Mouse (Mus musculus) adipocyte (in vitro differentiated cells): Measurements from ENCODE around the gene Myog.
"Not testable (repeated sequence)": the region's sequence is repeated elsewhere in the genome, so short reads cannot be mapped to it uniquely, and the experiment has no call there.

Experiments
- DNase-seq: peaks from one replicate; pipeline ENCODE4 v3.0.0-alpha.2; 2016; ENCODE audit warnings: low spot score

Myog gene

DNA sequence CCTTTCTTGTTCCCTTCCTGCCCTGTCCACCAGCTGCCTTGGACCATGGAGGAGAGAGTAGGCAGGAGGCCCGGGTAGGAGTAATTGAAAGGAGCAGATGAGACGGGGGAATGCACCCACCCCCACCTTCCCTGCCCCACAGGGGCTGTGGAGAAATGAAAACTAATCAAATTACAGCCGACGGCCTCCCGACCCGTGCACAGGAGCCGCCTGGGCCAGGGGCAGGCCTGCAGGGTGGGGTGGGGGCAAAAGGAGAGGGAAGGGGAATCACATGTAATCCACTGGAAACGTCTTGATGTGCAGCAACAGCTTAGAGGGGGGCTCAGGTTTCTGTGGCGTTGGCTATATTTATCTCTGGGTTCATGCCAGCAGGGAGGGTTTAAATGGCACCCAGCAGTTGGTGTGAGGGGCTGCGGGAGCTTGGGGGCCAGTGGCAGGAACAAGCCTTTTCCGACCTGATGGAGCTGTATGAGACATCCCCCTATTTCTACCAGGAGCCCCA, at the start of gene Myog:
Gene Myog, plus strand, starts transcription at position 392 of the 502 bp plus-strand sequence.
- no peak for DNase-seq

DNA sequence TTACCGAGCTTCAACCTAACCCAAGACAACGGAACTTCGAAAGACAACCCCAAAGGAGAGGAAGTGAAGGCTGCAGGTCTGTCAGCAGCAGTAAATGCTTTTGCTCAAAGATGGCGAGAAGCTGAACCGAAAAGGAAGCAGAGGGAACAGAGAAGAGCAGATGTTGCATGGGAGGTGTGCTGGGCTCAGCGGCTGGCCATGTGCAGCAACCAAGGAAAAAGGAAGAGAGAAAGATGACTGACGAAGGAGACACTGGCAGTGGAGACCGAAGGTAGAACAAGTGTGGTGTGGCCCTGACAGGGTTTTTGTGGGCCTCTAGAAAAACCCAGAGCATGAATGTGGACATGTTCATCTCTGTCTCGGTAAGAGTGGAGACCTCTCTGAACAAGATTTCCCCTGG, 49.1 kb upstream of the Myog start:
- no peak for DNase-seq

DNA sequence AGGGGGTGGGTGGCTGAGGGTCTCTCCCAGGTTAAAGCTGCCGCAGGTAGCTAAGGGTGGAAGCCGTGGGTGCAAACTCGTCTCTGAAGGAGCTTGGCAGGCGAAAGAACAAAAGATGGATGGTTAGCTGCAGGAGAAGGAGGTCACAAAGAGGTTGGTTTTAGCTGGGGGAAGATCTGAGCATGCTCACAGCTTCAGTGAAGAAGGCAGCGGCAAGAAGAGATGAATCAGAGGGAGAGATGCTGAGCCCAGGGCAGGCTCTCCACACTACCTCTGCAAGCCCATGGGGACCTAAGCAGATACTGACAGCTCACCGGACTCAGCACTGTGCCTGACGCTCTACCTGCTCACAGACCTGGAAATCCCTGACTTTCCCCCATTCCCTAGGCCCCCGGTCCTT, 48.5 kb upstream of the Myog start:
- no peak for DNase-seq

DNA sequence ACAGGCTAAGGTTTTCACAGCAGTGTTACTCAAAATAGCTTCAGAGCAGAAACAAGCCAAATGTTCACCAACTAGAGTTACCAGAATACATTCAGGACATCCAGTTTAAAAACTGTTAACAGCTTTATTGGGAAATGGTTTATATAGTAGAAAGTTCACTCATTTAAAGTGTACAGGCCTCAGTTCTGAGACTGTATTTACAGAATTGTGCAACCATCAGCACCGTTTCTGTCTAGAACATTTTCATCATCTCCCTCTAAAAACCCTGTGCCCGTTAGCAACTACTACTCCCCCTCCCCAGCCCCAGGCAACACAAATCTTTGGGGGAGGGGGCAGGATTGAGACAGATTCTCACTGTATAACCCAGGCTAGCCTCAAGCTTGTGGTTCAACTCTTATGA, 47.5 kb upstream of the Myog start:
- DNase-seq = peak; percentile 71

DNA sequence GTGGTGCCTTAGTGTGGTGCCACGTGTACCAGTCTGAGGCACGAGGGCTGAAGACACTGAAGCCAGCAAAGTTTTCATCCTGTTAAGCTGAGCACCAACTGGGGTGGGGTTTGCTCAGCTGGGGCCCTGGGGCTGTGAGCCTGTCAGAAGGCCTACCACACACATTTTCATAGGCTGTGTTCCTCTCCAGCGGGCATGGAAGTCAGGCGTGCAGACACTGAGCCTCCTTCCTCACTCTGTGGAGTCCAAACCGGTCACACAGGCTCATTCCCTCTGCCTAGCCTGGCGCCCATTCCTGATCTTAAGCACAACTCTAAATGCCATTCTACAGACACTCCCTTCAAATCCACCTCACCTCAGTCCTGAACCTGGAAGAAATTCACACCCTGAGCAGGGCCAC, 46.3 kb upstream of the Myog start:
- DNase-seq = no peak

DNA sequence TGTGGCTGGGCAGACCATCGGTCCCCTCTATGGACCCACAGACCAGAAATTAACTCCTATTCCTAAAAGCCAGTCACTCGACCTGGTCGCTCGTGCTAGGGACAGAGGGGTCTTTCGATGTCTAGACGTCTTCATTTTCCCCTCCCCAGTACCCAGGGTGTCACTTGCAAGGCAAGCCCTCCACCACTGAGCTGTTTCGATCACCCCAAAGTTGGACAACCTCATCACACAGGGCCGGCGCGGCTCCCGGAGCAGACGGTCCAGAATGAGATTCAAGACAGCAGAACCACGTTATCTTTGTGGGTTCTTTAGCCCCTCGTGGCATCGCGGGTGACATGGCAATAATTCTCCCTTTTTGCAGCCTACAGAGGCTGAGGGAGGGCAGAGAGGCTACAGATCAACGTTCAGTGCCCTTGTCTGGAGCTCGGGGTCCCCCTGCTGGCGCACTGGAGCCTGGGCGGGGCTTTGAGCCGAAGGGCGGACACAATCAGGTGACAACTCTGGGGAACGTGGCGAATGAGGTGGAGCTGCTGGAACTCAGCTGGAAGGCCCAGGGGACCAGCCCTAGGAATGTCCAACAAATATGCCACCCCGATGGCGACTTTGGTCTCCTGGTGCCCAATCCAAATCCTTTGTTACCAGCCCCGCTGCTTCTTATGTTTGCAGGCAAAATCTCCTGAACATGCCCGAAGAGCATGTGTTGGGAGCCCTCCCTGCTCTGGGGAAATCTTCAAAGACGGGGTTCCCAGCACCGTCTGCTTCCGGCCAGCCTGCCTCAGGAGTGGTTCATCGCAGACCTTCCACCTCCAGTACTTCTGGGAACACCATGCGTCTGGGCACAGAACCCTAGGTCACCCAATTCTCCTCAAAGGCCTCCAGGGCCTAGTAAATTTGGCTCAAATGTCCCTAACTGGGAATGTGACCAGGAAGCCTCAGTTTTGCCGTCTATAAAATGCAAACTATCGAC, 45.6 kb upstream of the Myog start:
- DNase-seq = peak; percentile 75

DNA sequence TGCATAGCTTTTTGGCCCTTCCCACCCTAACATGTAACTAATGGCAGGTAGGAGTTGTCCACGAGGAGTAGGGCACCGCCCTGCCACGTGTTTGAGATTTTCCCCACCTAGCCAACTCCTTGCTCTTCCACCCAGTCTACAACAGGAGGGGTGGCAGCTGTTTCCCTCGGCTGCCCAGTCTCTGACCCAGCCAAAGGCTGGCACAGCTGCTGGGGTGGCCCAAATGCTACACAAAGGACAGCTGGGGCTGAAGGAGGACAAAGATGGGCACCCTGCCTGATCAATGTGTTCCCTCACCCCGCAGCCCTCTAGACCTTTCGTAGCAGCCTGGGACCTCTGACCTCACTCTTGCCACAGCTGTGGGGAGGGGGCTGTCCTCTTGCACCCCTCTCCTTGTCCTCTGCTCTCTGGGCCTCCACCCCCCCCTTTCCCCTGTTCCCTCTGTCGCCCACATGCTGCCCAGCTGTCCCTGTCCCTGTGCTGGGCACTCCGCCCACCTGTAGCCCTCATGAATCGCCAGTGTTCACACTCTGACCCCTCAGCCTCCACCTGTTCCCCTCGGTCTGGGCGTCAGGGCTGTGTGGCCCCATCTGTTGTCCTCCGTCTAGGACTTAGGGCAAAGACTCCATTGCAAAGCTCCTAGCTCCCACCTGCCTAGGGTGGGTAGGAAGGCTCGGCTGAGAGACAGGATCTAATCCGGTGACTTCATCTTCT, 44.6 kb upstream of the Myog start:
- peak; percentile 38 for DNase-seq

DNA sequence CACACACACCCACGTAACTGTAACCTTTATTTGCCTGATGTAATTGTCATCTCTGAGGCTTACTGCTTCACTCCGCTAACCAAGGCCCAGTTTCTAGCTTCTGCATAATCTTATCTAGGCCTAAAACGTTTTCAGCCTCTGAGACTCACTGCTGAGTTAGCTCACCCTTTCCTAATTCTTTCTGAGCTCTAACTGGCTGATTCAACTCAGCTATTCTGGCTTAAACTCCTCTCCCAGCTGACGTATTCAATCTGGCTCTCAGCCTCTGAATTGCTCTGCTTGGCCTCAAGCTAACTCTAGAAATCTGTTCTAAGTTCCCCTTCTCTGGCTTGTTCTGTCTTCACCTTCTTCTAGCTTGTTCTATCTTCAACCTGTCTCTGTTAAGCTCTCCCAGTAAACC, 43.2 kb upstream of the Myog start:
- peak; percentile 84 for DNase-seq

DNA sequence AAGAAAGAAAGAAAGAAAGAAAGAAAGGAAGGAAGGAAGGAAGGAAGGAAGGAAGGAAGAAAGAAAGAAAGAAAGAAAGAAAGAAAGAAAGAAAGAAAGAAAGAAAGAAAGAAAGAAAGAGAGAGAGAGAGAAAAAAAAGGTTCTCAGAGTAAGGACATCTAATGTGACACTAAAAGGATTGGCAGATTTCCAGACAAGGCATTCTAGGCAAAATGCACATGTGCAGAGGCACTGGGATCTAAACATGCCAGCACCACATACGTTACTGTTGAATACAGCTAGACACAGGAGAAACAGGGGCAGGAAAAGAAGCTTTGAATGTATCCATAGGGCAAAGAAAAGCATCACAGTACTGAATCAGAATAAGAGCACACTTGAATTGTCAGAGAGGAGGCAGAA, 40.1 kb upstream of the Myog start:
- not testable (repeated sequence) for DNase-seq

DNA sequence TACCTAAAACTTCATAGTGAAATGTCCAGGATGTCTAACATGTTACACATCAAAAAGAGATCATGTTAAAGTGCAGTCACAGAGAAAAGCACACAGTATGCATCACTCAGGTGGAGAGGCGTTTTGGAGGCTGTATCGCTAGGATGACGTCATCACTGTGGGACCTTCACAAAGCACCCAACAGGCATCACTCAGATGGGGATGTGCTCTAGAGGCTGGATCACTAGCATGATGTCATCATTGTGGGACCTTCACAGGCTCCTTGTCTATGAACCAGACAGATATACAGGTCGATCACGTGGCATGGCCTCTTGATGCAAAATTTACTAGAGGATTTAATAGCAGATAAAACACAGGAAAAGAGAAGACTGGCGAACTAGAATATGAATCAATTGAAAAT, 25.4 kb upstream of the Myog start:
- DNase-seq = no peak

DNA sequence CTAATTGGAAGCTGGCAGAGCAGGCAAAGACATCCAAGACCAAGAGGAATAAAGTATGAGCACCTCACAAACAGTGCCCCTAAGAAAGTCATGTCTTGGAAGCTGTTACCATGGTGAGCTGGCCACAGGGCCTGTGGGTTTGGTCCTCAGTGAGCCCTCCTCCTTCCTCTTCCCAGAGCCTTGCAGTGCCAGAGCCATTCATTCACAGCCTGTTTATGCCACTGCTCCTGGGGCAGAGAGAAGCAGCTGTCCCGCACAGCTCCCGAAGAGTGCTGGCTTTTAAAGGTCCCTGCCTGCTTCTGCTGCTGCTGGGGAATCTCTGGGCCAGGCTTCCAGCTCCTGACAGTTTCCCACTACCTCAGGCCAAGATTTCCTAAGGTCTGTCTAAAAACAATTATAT, 24.0 kb upstream of the Myog start:
- no peak for DNase-seq

DNA sequence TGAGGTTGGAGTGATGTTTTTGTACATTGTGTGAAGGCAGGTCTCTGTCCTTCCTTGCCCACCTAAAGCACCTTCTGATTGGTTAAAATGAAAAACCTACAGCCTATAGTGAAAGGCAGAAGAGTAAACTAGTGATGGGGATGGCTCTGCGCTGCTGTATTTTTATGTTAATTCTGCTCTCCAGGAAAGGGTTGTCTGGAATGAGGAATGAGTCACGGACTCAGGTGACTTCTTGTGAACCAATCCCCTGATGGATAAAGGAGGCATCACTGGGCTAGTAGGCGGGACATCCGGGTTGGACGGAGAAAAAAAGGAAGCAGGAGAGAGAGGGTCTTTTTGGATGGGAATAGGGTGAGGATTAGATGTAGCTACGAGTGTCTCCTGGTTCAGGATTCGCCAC, 19.8 kb upstream of the Myog start:
- no peak for DNase-seq

DNA sequence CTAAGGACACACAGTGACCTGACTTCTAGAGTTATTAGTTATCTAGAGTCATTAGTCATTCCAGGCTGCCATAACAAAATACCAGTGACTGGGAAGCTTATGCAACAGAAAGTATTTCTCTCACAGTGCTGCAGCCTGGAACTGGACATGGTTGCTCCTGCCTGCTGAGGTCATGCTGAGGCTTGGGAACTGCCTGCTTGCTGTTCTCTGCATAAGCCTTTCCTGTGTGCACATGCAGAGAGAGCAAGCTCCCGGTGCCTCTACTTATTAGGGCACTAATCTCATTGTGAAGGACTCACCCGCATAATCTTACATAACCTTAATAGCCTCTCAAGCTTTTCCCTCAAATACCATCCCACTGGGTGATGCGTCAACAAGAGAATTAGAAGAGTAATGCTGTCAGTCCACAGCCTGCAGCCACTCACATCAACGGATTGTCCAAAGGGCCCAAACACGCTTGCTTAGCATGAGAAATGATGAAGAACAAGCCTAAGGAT, 17.0 kb upstream of the Myog start:
- no peak for DNase-seq

DNA sequence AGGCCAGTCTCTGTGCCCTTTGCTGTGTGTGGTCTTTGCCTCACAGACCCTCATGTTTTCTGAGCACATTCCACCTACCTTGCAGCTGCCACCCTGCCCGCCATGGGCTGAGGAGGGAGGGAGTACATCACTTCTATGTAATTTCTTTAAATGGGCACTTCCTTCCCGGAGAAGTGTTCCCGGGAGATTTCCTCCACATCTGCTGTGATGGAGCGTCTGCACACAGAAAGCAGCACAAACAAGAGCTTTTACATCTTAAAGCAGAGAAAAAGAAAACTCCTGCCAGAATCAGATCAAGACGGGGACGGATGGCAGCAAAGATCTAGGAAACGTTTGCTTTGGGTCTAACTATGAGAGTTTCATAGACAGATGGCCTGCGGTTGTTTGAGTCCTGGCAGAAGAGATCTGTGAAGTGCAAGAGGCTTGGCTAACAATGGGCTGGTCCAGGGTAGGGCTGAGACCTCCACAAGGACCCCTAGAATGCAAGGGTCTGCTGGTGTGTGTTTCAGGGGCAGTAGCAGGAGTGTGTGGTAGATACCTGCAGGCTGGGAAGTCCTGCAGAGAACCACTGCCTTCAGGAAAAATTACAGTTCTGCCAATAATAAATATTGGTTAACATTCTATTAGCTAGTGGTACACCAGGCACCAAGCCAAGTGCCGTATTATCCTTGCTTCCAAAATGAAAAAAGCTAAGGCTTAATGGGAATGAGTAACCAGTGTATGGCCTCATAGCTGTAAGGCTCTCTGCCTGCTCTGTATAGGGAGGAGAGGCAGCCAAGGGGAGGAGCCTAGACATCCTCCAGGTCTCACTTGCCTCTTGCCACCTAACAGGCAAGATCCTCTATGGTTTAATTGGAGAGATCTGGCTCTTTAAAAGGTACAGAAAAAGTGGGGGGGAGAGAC, 16.0 kb upstream of the Myog start:
- DNase-seq = no peak

DNA sequence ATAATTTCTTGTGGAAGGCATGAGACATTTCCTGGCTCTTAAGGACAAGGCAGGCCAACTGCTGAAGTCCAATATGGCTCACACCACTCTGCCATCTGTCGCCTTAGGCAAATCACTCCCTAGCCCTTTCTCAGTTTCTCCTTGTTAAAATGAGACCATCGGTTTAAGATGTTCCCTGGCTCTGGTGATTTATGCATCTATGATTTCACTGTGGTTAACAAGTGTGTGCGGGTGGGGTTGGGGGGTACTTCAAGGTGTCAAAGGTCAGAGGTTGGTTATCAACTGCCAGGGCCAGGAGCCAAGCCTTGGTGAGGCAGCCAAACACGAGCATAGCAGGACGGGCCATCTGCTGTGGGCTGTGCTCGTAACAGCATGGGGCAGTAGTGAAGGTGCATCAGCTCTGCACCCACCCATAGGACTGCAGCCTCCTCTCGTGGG, 15.3 kb upstream of the Myog start:
- no peak for DNase-seq

DNA sequence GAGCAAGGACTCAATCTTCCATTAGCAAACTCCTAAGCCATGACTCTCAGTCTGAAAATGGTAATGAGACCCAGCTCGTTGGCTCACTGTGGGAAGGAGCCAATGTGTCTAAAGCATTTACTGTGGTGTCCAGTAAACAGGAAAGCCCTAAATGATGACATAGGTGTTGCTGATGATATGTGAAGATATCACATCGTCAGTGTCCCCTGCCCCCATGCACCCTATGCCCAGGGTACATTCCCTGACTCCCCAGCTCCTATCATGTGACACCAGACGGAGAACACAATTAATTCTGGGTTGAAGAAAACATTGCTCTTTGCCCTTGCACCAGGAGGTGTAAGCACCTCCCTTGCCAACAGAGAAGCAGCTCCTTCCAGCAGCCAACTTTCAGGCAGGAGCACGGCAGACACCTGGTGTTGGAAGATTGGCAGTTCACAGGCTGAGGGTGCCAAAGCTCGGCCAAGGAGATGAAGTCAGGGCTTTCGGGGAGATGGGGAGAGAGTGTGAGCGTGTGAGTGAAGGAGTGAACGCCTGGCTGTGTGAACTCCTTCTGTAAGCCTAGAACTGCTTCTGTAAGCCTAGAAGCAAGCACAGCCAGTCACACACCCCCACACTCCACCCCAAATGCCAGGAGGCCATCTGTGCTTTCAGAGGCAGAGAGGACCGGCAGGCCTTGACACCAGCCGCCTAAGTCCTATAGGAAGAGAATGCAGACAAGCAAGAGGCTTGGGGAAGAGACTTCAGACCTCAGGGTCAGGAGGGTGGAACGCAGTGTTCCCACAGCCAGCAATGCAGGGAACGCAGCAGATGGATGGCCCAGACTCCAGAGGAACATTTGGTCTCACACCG, 13.9 kb upstream of the Myog start:
- DNase-seq = no peak

DNA sequence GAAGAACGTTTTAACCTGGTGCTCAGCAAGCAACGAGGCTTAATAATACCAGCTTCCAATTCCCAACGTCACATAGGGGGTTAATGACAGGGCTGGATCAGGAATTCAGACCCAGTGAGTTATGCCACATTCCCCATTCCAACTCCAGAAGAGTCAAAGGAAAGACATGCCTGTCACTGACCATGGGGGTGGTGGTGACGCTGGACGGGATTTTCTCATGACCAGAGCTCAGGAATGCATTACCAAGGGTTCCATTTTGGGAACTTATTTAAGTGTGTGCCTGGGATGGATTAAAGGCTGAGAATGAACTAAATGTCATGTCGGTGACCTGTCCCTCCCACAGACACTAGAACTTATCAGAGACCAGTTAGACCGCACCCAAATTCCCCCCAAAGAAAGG, 13.0 kb upstream of the Myog start:
- no peak for DNase-seq

DNA sequence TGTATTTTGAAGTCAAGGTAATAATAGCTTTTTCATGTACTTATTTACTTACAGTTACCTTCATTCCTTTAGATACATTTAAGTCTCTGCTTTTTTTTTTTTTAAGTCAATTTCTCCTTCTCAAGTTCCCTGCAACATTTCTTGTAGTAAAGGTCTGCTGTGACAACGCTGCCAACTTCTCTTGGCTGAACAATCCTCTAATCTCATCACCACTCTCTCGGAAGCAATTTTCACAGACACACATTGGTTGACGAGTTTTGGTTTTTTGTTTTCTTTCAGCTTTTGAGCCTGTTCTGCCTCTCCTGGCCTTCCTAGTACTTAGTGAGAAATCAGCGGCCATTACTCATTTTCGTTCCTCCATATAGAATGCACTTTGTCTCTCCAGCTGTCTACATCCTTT, 9.6 kb upstream of the Myog start:
- DNase-seq = no peak

DNA sequence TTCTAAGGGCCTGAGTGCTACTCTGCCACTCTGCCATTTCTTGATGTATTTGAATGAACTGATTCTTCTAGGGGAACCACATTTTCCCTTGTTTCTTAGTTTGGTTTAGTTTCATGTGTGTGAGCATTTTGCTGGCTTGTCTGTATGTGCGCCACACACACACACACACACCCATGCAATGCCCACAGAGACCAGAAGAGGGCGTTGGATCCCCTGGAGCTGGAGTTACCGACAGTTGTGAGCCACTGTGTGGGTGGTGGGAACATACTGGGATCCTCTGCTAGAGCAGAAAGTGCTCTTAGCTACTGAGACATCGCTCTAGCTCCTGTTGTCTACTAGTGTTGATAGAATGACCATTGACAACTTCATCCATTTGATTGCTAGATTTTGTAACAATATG, 8.2 kb upstream of the Myog start:
- no peak for DNase-seq

DNA sequence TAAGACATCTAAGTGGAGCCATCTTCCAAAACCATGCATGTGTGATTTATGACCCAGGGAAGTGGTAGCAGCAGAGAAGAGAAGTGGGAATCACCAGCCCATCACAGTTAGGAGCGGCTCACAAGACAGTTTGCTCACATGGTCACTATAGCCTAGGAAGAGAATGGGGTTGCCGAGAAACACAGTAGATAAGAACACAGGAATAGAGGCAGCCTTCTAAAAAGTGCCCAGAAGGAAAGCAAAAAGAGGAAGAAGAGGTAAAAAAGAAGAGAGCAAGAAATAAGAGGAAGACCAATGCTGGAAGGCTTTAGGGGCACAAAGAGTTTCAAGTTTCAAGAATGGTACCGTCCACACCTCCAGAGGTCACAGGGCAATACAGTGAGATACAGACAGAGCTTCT, 7.4 kb upstream of the Myog start:
- no peak for DNase-seq

DNA sequence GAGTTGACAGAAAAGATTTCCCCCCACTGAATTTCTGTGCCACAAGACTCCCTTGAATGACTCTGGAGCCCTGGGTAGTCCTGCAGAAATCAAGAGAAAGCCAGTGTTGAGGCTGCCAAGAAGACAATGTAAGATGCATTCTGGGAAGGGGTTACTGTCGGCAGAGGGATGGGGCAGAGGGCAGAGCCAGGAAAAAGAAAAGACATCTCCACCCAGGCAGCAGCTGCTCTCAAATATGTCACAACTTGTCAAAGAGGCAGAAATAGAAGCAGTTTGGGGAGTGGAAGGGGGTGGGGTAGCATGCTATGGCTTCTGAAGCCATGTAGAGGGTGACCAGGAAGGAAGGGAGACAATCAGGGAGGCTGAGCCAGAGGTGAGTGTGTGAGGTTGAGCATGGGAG, 6.7 kb upstream of the Myog start:
- DNase-seq = peak; percentile 63
